Mouse (Mus musculus) left cerebral cortex, postnatal 25 days (tissue): ENCODE measurements around the gene Gapt. TPM values are rescaled to one million over a fixed set of nuclear protein-coding genes. Genes with fewer than 3 reads are reported as not detected.
A peak's percentile ranks its signal among the peaks of the same experiment; 100 is the strongest.
"Not testable (repeated sequence)": the region's sequence is repeated elsewhere in the genome, so short reads cannot be mapped to it uniquely, and the experiment has no call there.

ENCODE experiments used
- DNase-seq, 2 experiments: peaks; one replicate each; pipeline ENCODE4 v3.0.0; 2022; ENCODE audit warnings: low spot score in 2 of 2, mixed read lengths in 1 of 2
- intact Hi-C: fragments of 180-260 bp; cut with DNase I; formaldehyde crosslinking; loops from one replicate; pipeline ENCODE4 v1.15.1; 2025
- total RNA-seq, 2 experiments: library from RNA; stranded (reverse); gene quantifications; 2 replicates each; pipeline ENCODE4 v1.2.3; 2021

The Gapt gene
- total RNA-seq = not detected

DNA sequence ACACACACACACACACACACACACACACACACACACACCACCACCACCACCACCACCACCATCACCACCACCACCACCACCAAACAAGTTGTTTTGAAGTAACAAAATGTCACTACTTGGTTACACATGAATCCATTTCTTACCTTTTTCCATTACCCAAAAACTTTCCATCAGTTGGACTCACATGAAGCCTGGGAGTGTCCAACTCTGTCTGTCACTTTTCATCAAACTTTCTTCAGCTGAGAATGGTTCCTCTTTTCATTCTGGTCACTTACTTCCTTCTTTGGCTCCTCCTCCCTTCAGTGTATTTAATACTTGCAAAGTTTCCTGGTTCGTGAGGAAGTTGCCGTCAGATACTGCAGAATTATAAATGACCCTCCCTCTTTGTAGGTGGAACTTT is at the start of gene Gapt:
Gene Gapt (minus strand): TSS at position 259 of the 400 bp plus-strand sequence.
- DNase-seq = no peak
- intact Hi-C loops = no loop called here

DNA sequence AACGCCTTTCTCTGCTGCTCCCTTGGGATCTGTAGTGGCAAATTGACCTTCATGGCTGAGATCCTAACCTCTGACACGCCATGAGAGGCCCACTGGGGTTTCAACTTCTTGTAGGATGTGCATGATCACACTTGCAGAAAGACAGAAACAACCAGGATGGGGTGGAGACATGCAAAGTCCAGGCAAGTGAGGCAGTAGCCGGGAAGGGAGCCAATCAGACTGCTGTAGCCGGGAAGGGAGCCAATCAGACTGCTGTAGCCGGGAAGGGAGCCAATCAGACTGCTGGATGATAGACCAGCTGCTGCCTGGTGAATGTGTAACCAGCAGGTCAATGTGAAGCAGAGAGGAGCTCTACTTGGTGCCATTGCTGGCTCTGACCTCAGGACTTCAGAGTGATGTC is 49.2 kb upstream of the Gapt start:
- intact Hi-C loops = no loop called here

DNA sequence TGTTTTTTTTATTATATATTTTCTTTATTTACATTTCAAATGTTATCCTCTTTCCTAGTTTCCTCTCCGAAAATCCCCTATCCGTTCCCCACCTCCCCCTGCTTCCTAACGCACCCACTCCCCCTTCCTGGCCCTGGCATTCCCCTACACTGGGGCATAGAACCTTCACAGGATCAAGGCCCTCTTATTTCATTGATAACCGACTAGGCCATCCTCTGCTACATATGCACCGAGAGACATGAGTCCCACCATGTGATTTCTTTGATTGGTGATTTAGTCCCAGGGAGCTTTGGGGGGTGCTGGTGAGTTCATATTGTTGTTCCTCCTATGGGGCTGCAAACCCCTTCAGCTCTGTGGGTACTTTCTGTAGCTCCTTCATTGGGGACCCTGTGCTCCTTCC is 47.7 kb upstream of the Gapt start:
- DNase-seq, intact Hi-C loops: not testable (repeated sequence)

More for the DNA sequence above, 49.2 kb upstream of the Gapt start:
- no peak for DNase-seq

GRCm38 (mm10) chr13:110404059-110404458 is 47.1 kb upstream of the Gapt start:
- intact Hi-C loops = no loop called here
- DNase-seq = no peak

GRCm38 (mm10) chr13:110401877-110402276 is 44.9 kb upstream of the Gapt start:
- intact Hi-C loops = no loop called here
- no peak for DNase-seq

DNA sequence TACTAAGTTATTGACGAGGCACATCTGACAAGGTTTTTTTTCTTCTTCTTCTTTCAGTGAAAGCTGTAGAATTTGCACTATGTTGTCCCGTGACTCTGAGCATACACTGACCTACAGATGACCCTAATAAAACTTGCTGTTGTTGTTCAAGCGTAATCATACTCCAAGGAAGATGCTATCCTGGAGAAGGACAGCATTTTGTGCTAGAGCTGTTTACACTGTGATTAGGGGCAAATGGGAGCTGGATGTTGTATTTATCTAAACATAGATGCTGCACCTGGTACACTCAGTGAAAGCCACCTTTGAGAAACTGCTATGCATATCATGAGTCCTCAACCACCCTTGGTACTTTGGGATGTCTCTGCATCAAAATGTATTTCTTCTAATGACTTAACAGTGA is 44.4 kb upstream of the Gapt start:
- intact Hi-C loops = no loop called here
- no peak for DNase-seq

- intact Hi-C loops = loop anchor here (2.0 to 5.0 kb wide), 3 partner anchors 94 to 228 kb away; no protein-coding TSS in a partner anchor
- no peak for DNase-seq
Observed at GRCm38 (mm10) chr13:110398513-110399270, 41.7 kb upstream of the Gapt start.

- intact Hi-C loops = loop anchor here (2.0 to 5.0 kb wide), 3 partner anchors 95 to 229 kb away; no protein-coding TSS in a partner anchor
- DNase-seq = peak in 1 of 2 experiments; percentile 31
Observed at GRCm38 (mm10) chr13:110397750-110398149, 40.8 kb upstream of the Gapt start.

- intact Hi-C loops = loop anchor here (2.0 to 5.0 kb wide), 3 partner anchors 96 to 161 kb away; no protein-coding TSS in a partner anchor
- peak in 1 of 2 experiments; percentile 33 for DNase-seq
Observed at GRCm38 (mm10) chr13:110395916-110396685, 39.1 kb upstream of the Gapt start.

GRCm38 (mm10) chr13:110395179-110395794 is 38.3 kb upstream of the Gapt start:
- peak in 1 of 2 experiments; percentile 30 for DNase-seq
- intact Hi-C loops = loop anchor here (2.0 to 5.0 kb wide), 3 partner anchors 97 to 162 kb away; no protein-coding TSS in a partner anchor

- intact Hi-C loops = loop anchor here (1.0 to 5.0 kb wide), 6 partner anchors 98 to 703 kb away; no protein-coding TSS in a partner anchor
- peak; percentile 96 to 97 for DNase-seq
Observed at GRCm38 (mm10) chr13:110394291-110395178, 37.5 kb upstream of the Gapt start, which contains the start of gene Plk2. Gene Plk2, plus strand, starts transcription at chr13:110395046.

DNA sequence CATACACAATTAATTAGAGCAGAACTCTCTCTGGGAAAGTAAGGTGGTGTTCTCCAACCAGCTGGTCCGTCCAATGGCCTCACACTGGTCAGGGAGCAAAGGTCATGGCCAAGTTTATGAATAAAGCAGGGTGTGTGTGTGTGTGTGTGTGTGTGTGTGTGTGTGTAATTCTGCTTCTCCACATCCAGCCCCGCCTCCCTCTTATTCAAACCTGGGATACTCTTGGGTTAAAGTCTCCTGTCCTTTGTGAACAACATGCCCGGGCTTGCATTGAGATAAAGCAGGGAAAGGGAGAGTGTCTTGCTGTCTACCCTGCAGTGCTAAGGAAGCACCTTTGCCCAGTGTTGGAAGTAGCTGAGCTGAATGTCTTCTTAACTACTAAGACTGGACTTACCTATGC is 35.6 kb upstream of the Gapt start:
- intact Hi-C loops = loop anchor here (2.0 to 5.0 kb wide), 4 partner anchors 475 to 844 kb away; no protein-coding TSS in a partner anchor
- DNase-seq = no peak

DNA sequence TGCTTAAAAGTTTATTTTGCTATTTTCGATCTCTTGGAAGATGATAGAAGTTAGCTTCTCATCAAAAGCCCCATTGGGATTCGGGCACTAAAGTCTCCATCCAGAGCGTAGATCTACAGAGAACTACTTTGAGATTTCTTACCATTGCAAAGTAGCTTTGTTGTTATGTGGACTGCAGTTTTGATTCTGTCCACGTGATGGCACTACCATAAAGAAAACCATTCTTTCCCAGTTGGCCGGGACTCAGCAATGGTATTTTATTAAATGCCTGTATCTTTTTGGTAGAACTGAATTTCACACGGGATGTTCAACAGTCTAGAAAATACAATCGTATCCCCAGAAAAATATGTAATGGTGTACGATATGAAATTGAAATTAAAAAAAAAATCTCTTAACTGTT is 35.2 kb upstream of the Gapt start:
- intact Hi-C loops = loop anchor here (2.0 to 5.0 kb wide), 4 partner anchors 475 to 845 kb away; no protein-coding TSS in a partner anchor
- peak; percentile 77 to 87 for DNase-seq

DNA sequence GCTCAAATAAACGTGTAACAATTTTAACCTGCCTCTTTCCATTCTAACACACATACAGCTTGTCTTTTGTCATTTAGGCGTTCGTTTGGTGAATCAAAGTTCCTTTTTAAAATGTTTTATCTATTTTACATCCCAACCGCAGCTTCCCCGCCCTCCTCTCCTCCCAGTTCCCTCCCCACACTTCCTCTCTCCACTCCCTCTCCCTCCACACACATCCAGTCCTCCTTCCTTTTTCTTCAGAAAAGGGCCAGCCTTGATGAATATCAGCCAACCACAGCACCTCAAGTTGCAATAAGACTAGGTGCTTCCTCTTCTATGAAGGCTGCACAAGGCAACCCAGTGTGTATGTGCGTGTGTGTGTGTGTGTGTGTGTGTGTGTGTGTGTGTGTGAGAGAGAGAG is 27.5 kb upstream of the Gapt start:
- intact Hi-C loops = loop anchor here (5.0 kb wide), 1 partner anchor 1358 kb away; no protein-coding TSS in a partner anchor
- DNase-seq = no peak

GRCm38 (mm10) chr13:110382447-110382901 is 25.5 kb upstream of the Gapt start:
- intact Hi-C loops = loop anchor here (2.0 to 5.0 kb wide), 2 partner anchors 1030 to 1360 kb away; no protein-coding TSS in a partner anchor
- peak in 1 of 2 experiments; percentile 39 for DNase-seq

- no peak for DNase-seq
- intact Hi-C loops = loop anchor here (5.0 kb wide), 1 partner anchor 87 kb away; the partner anchor contains the start of gene Rab3c
Observed at GRCm38 (mm10) chr13:110369673-110370072, 12.7 kb upstream of the Gapt start.

- peak; percentile 76 to 85 for DNase-seq
- intact Hi-C loops = loop anchor here (1.0 to 5.0 kb wide), 2 partner anchors 86 to 305 kb away; partner anchors contain the start of gene Rab3c
Observed at GRCm38 (mm10) chr13:110368556-110369040, 11.6 kb upstream of the Gapt start.

DNA sequence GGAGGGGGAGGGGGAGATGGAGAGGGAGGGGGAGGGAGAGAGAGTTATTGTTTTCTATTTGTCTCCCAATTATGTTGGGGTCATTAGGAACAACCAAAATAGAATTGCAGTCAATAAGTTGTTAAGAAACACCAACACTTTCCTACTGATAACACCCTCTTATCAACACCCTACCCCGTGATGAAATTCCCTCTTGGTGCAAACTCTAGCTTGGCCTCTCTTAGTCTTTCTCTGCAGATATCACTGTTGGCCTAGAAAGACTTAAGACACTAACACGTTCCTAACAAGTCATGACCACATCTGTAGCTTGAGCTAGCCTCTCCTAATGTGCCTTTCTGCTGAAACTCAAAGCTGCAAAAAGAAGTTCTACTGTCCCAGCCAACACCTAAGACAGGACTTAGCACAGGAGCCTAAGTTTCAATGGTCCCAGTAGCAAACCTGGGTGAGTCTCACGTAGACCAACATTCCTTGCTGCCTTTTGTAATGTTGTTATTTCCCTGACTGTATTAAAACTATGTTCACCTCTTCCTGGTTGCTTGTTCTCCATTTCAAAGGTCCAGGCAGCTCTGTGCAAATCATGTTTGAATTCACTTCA is 11.1 kb upstream of the Gapt start:
- no peak for DNase-seq
- intact Hi-C loops = loop anchor here (1.0 to 5.0 kb wide), 2 partner anchors 86 to 305 kb away; partner anchors contain the start of gene Rab3c
